Mouse (Mus musculus): Measurements from ENCODE around the gene Cyp4f17. TPM values are rescaled to one million over a fixed set of nuclear protein-coding genes. Genes with fewer than 3 reads are reported as not detected.
"Not testable (repeated sequence)": the region's sequence is repeated elsewhere in the genome, so short reads cannot be mapped to it uniquely, and the experiment has no call there.

The Cyp4f17 gene
- polyA plus RNA-seq, 1 experiment from 2014 or later = 16.1 TPM

- not testable (repeated sequence) for H3K27me3 ChIP-seq (replicated peaks); ATAC-seq (replicated peaks); H3K4me1 ChIP-seq; H3K4me3 ChIP-seq; H3K9me3 ChIP-seq; H3K9ac ChIP-seq; H3K36me3 ChIP-seq (replicated peaks); H3K27ac ChIP-seq; H3K4me2 ChIP-seq
- 63% methylated on average over 2 of the region's 2 CpGs for WGBS
Measured at GRCm38 (mm10) chr17:32573286-32573685, 67.4 kb downstream of the Cyp4f17 start.

- Histone ChIP-seq H3K27me3 (replicated peaks) (no peaks in the 10 kb centered on the region), H3K36me3 (replicated peaks) (no peaks in the 10 kb centered on the region), H3K27ac (no peak overlapping the region), H3K4me2 (no peak overlapping the region), H3K4me3 (no peak overlapping the region), H3K4me1 (no peaks in the 10 kb centered on the region), H3K9me3 (no peaks in the 10 kb centered on the region), H3K9ac (no peak overlapping the region)
- no peak for ATAC-seq (replicated peaks)
- WGBS = 73% methylated on average over 7 of the region's 7 CpGs
Measured at GRCm38 (mm10) chr17:32577496-32578186, 71.8 kb downstream of the Cyp4f17 start.

Other genes with a start within 250 kb of the Cyp4f17 start
- gene Brd4, start 221.3 kb upstream of the Cyp4f17 start, polyA plus RNA-seq (2015; fragmentation: Nextera tagmentation; extraction: Ambion mirVana) = 95.3 and 95.5 TPM in 2 replicates
- 108 and 114 TPM in 2 replicates for gene Akap8, start 184.8 kb upstream of the Cyp4f17 start, polyA plus RNA-seq (2015; fragmentation: Nextera tagmentation; extraction: Ambion mirVana)
- 182 and 187 TPM in 2 replicates for gene Akap8l, start 155.4 kb upstream of the Cyp4f17 start, polyA plus RNA-seq (2015; fragmentation: Nextera tagmentation; extraction: Ambion mirVana)
- 46.7 and 47.8 TPM in 2 replicates for gene Wiz, start 116.6 kb upstream of the Cyp4f17 start, polyA plus RNA-seq (2015; fragmentation: Nextera tagmentation; extraction: Ambion mirVana)
- 0.54 and 0.74 TPM in 2 replicates for gene Rasal3, start 102.5 kb upstream of the Cyp4f17 start, polyA plus RNA-seq (2015; fragmentation: Nextera tagmentation; extraction: Ambion mirVana)
- gene Pglyrp2, start 81.9 kb upstream of the Cyp4f17 start, polyA plus RNA-seq (2015; fragmentation: Nextera tagmentation; extraction: Ambion mirVana) = not detected in 2 replicates
- 0.84 and 1.5 TPM in 2 replicates for gene Cyp4f39, start 53.3 kb upstream of the Cyp4f17 start, polyA plus RNA-seq (2015; fragmentation: Nextera tagmentation; extraction: Ambion mirVana)
- gene Cyp4f16, start 30.5 kb downstream of the Cyp4f17 start, polyA plus RNA-seq (2015; fragmentation: Nextera tagmentation; extraction: Ambion mirVana) = 14.7 and 19.8 TPM in 2 replicates
- gene Cyp4f37, start 115.3 kb downstream of the Cyp4f17 start, polyA plus RNA-seq (2015; fragmentation: Nextera tagmentation; extraction: Ambion mirVana) = 0.48 and 1.3 TPM in 2 replicates
- gene Cyp4f40, start 152.8 kb downstream of the Cyp4f17 start, polyA plus RNA-seq (2015; fragmentation: Nextera tagmentation; extraction: Ambion mirVana) = 0.26 TPM in 1 of 2 replicates, not detected in the other
- gene Cyp4f15, start 179.6 kb downstream of the Cyp4f17 start, polyA plus RNA-seq (2015; fragmentation: Nextera tagmentation; extraction: Ambion mirVana) = 1.5 and 1.7 TPM in 2 replicates

Data from midbrain, embryonic 15.5 days (tissue).